Mouse (Mus musculus): ENCODE measurements around the gene Itm2b. TPM values are rescaled to one million over a fixed set of nuclear protein-coding genes. Genes with fewer than 3 reads are reported as not detected.

Gene Itm2b
- total RNA-seq, 2 experiments from 2014 or later, result 281 to 288 TPM

- no peak for DNase-seq (ENCODE audit: low spot score)
Measured at GRCm38 (mm10) chr14:73370078-73370670, 14.9 kb downstream of the Itm2b start.

DNA sequence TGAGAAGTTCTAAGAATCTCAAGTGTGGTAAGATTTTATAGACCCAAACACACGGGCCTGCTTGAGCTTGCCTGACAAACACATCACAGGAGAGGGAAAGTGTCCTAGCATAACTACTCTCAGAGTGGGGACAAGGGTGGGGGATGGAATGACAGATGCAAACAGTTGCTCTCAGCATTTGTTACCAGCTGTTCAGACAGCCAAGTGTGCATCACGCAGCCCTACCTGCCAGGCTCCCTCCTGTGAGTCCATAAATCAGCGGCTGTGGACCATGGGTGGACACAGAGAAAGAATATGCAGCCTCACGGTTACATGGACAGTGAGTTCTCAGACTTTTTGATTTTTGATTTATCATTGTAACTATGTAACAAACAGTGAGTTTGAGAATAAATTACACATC is 15.5 kb downstream of the Itm2b start:
- DNase-seq (ENCODE audit: low spot score), result peak; percentile 33

DNA sequence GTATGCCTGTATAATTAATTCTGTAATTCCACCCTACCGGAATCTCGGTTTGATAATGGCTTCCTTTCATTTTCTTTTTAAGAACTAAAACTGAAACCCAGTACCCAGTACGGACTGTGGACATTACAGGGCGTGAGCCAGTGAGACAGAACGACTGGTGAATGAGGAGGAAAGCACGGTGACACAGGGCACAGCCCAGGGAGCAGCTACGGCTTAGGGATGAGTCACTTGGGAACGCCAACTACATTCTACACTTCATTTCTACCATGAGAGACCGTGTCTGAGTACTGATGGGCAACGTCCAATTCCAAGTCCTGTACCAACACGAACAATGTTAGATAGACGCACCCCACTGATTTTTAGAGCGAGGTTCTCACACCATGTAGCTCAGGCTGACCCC is 16.1 kb downstream of the Itm2b start:
- no peak for DNase-seq (ENCODE audit: low spot score)

DNA sequence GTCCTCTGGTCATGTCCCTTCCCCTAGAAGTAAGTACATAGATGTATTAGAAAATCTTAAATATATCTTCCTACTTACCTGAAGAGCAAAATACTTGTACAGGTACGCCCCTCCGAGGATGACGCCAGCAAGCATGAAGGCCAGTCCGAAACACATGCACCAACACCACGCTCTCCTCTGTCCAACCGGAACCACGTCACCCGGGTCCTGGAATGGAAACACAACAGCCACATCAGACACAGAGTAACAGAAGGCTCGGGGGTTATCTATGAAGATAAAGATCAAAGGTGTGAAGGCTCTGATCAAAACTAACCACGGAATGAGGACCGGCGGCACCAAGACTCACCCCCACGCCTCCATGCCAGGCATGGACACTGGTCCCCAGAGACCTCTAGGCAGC is 16.9 kb downstream of the Itm2b start:
- no peak for DNase-seq (ENCODE audit: low spot score)

- no peak for DNase-seq (ENCODE audit: low spot score)
Measured at GRCm38 (mm10) chr14:73366278-73366677, 18.8 kb downstream of the Itm2b start.

GRCm38 (mm10) chr14:73363782-73364181 is 21.3 kb downstream of the Itm2b start:
- DNase-seq (ENCODE audit: low spot score), result no peak

DNA sequence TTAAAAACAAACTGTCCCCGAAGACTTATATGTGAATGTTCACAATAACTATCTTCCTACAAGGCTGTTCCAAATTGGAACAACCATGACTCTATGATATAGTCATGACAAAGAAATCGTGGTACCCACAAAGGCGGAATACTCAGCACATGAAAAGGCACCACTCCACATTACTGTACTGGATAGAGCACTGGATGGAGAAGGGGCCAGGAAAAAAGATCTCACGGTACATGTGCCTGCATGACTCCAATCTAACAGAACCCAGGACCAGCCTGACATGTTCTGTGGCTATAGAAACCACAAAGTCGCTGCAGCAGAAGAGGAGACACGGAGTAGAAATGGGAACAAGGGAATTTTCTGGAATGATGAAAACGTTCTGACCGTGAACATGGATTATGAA is 30.4 kb downstream of the Itm2b start:
- no peak for DNase-seq (ENCODE audit: low spot score)

GRCm38 (mm10) chr14:73351118-73351517 is 34.0 kb downstream of the Itm2b start:
- no peak for DNase-seq (ENCODE audit: low spot score)

- DNase-seq (ENCODE audit: low spot score), result no peak
Measured at GRCm38 (mm10) chr14:73350029-73350428, 35.1 kb downstream of the Itm2b start.

DNA sequence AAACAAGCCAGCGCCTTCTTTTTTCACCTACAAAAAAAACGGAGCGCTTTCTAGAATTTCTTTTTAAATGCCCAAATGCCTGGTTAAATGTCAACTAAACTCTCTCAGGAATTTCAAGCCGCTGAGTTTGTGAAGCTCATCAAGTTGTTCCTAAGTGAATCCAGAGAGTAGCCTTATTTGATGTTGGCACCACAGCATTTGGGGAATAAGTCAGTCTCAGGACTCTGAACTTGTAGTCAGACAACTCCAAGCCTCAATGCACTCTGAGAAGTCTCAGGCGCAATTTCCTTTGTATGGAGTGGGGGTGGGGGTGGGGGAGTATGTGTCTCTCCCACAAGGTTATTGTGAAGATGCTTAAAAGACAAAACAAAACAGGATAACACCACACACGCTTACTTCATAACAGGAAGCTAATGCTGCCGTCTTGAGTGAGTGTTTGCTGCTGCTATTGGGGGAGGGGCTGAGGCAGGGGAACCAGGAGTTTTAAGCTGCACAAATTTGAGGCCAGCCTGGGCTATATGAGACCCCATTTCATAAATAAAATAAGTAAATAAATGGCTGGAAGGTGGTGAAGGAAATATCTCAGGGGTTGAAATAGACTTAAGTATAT is 35.9 kb downstream of the Itm2b start:
- no peak for DNase-seq (ENCODE audit: low spot score)

DNA sequence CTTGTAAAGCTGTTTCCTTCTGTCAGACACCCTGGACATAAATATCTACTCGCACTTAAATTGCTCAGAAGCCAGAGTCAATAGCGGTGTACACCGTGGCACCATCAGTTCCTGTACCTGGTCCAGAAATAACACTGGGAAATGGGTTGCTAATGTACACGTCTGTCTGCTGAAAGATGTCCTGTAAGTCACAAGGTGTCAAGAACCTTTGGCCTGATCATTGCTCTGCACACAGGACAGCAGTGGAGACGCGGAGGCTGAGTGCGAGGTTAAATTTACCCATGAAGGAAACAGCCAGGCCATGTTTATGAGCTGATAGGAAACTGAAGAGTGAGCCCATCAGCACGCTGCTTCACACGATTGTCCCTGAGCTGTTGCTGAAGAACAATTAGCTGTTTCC is 37.8 kb downstream of the Itm2b start:
- no peak for DNase-seq (ENCODE audit: low spot score)

GRCm38 (mm10) chr14:73345614-73346013 is 39.5 kb downstream of the Itm2b start:
- DNase-seq (ENCODE audit: low spot score), result no peak

DNA sequence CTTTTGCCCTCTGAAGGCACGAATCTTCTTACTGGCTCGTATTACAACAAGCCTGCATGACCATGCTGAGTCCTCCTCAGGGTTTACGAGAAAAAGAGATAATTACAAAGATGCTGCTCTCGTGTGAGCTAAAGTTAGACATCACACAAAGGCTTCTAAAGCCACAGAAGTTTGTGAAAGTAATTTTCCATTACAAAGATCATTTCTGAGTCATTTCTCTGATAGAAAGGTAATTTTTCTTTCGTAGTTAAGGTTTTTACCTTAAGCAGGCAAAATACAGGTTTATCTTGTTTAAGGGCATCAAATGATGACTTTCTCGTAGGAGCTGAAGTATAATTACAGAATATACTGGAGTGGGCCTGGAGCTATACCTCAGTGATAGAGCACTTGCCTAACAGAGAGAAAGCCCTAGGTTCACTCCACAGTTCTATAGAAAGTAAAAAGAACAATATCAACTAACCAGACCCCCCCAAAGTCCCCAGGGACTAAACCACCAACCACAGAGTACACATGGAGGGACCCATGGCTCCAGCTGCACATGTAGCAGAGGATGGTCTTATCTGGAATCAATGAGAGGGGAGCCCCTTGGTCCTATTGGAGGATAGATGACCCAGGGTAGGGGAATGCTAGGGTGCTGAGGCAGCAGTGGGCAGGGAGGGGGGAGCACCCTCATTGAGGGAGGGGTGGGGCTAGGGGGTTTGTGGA is 44.9 kb downstream of the Itm2b start:
- DNase-seq (ENCODE audit: low spot score), result no peak

GRCm38 (mm10) chr14:73339615-73340014 is 45.5 kb downstream of the Itm2b start:
- no peak for DNase-seq (ENCODE audit: low spot score)

DNA sequence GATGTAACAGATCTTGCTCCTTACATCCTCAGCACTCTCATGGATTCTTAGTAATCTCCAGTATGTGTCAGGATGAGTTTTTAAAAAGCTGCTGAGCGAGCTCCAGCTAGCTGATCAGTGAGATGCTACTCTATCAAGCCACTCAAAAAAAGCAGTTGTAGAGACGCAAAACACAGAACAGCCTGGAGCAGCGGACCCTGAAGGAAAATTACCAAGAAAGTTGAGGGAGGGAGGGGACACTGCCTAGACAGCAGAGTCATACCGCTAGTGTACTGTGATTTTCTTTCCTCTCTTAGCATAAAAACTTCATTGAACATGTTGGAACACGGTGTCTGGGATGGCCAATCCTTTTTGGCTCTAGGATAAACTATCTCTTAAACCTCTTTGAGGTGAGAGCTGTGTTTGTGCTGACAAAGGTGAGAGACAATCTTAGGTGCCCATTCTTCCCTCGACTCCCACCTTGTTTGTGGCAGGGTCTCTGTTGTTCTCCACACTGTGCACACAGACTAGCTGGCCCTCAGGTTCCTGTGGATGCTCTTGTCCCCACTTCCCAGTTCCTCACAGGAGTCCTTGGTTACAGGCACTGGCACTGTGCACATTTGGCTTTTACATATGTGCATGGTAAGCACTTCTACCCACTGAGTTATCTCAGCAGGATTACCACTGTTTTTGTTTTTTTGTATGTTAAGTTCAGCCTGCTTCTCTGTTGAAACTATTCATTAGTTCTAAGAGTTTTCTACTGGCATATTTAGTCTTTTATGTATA is 48.6 kb downstream of the Itm2b start:
- no peak for DNase-seq (ENCODE audit: low spot score)

DNA sequence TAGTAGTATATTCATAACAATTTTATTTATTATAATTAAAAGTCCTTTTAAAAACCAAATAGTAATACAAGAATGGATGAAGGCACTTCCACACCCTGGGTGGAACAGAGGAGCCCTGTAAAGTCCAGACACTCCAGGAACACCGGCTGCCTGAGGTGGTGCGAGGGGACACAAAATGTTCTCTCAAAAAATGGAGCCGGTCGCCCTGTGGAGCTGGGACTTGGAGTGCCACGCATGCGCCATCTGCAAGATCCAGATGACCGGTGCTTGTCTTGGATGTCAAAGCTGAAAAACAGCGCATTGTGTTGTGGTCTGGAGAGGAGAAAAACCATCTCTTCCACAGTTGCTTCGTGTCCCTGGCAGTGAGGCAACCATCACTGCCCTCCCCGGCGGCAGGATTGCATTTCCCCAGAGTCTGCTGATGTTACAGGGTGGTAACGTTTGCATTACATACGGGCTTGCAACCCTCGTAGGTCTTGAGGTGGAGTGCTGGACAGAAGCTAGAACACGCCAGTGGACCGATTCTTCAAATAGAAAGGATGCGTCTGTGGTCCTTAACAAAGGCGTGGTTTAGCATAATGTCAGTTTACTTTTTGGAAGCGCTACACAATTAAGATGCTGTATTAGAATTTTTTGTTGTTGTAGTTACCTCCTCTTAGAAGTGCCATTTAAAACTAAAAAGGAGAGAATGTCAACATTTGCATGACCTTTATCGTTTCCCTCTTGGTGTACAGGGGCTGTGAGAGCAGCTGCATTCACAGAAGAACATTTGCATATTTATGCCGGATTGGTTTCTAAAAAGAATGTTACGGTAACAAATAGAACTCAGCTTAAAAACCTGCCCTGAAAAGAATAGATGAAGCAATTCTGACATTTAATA is 49.9 kb downstream of the Itm2b start:
- DNase-seq (ENCODE audit: low spot score), result no peak

- DNase-seq (ENCODE audit: low spot score), result no peak
Measured at GRCm38 (mm10) chr14:73333880-73334279, 51.2 kb downstream of the Itm2b start.

GRCm38 (mm10) chr14:73331386-73331785 is 53.7 kb downstream of the Itm2b start:
- DNase-seq (ENCODE audit: low spot score), result no peak

DNA sequence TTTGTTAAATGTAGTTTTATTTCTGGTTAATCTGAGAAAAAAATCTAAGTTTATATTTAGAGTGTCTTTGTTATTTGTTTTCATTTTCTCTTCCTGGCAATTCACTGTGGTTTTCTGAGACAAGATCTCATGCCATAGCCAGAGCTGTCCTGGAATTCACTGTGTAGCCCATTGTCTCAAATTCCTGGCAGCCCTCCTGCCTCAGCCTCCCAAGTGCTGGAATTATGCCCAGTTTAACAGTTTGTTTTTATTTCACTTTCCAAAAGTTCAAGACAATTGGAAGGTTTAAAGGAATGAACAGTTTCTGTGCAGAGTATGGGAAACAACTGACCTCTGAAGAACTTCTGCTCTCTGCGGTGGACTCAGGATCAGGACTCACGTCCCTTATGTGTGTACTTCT is 55.2 kb downstream of the Itm2b start:
- DNase-seq (ENCODE audit: low spot score), result no peak

DNA sequence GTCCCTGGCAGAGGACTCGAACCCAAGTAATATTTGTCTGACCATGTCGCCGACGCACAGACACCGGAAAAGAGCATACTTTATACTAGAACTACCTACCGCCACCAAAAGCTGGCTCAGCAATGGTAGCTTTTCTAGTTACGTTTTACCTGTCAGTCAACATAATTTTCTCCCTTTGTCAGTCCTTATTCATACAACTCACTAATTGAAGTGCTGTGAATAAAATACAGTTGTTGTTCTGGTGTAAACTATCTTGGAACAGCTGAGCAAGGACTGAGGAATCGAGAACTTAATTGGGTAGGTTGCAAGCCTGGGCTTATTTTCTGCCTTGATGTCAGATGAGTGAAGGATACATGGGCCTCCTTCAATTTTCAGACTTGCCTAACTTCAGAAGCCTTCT is 58.6 kb downstream of the Itm2b start:
- DNase-seq (ENCODE audit: low spot score), result no peak

Data from gastrocnemius, adult 18-20 months (tissue).